Comparison of ENCODE assay signal across 12 mouse cellular contexts in genomic region chr17:48936445-48937141, GRCm38 (mm10). TPM values are rescaled to one million over a fixed set of nuclear protein-coding genes. Genes with fewer than 3 reads are reported as not detected.
DNase-seq lines count a peak whose midpoint lies in the region; ATAC-seq and TF ChIP-seq lines count a peak whose summit lies in the region.
"Had no signal": no experiment of that assay in that cellular context is flagged by ENCODE, and none has a peak within 500 bp of the region (broad histone marks: within the 10 kb centered on the region; RNA-seq: fewer than 3 reads in every experiment).

No protein-coding gene starts in this region.

- peak; percentile 63 for TF ChIP-seq CTCF in hindbrain, postnatal 0 days (IDR thresholded peaks at IDR 0.05; ENCODE audit: low read depth)
- peak; percentile 28 for TF ChIP-seq CTCF in lung, postnatal 0 days (IDR thresholded peaks at IDR 0.05)
- peak; percentile 42 for TF ChIP-seq CTCF in intestine, postnatal 0 days (IDR thresholded peaks at IDR 0.05; ENCODE audit: low read depth)

- H3K4me2 ChIP-seq in hindbrain, postnatal 0 days (ENCODE audit: low read depth, low read length): no peak overlapping the region
- no peak overlapping the region for H3K4me2 ChIP-seq in hindbrain, embryonic 14.5 days (replicated peaks)
- no peak overlapping the region for H3K4me2 ChIP-seq in lung, postnatal 0 days (replicated peaks; ENCODE audit: low read depth, low read length)
- H3K4me2 ChIP-seq in intestine, postnatal 0 days (replicated peaks; ENCODE audit: low read depth): no peak overlapping the region

- TF ChIP-seq EP300 in lung, postnatal 0 days (IDR thresholded peaks at IDR 0.05): no peak

- no peak for ATAC-seq in hindbrain, postnatal 0 days
- ATAC-seq in hindbrain, embryonic 14.5 days (ENCODE audit: low FRiP score): no peak
- no peak for ATAC-seq in lung, postnatal 0 days
- peak; percentile 48; the same call in 1 of the 2 replicates for ATAC-seq in intestine, postnatal 0 days

- no peaks in the 10 kb centered on the region for H3K9me3 ChIP-seq in hindbrain, postnatal 0 days (ENCODE audit: low read length)
- H3K9me3 ChIP-seq in hindbrain, embryonic 14.5 days (ENCODE audit: control insufficient read depth, low read length): no peaks in the 10 kb centered on the region
- H3K9me3 ChIP-seq in lung, postnatal 0 days (ENCODE audit: low read length): no peaks in the 10 kb centered on the region
- no peaks in the 10 kb centered on the region for H3K9me3 ChIP-seq in intestine, postnatal 0 days (ENCODE audit: control insufficient read depth)

- peak; percentile 77 for DNase-seq in hindbrain, postnatal 0 days (ENCODE audit: low spot score)
- no peak for DNase-seq in hindbrain, embryonic 14.5 days (ENCODE audit: low spot score)
- DNase-seq in lung, postnatal 0 days (ENCODE audit: low spot score): no peak
- no peak for DNase-seq in lung, postnatal 4 days
- peak; percentile 74 for DNase-seq in brain, adult 2 months (ENCODE audit: low read depth, low spot score)
- DNase-seq in frontal cortex, postnatal 10 days (ENCODE audit: low spot score in 2 of 2): no peak
- DNase-seq: cerebellum, adult 11-12 months; gastrocnemius, postnatal 25 days; lung, adult 2 months had no signal

- no peaks in the 10 kb centered on the region for H3K27me3 ChIP-seq in hindbrain, postnatal 0 days (ENCODE audit: insufficient read depth, low read length)
- H3K27me3 ChIP-seq in hindbrain, embryonic 14.5 days (ENCODE audit: control insufficient read depth, insufficient read depth, low read length): 0 out of 2 replicates have a peak, but pooled peaks cover 4% of the 10 kb centered on the region
- peaks cover 9% of the 10 kb centered on the region; the same call in 1 of the 2 replicates for H3K27me3 ChIP-seq in lung, postnatal 0 days (replicated peaks; ENCODE audit: insufficient read depth, low read length)
- peaks cover 23% of the 10 kb centered on the region for H3K27me3 ChIP-seq in intestine, postnatal 0 days (replicated peaks; ENCODE audit: control insufficient read depth, insufficient read depth, low read length)

- 50% methylated on average over 5 of the region's 5 CpGs for WGBS in hindbrain, postnatal 0 days
- 56% methylated on average over 5 of the region's 5 CpGs for WGBS in hindbrain, embryonic 14.5 days
- 38% methylated on average over 5 of the region's 5 CpGs for WGBS in lung, postnatal 0 days
- WGBS in intestine, postnatal 0 days: 50% methylated on average over 5 of the region's 5 CpGs

- H3K27ac ChIP-seq in hindbrain, postnatal 0 days: no peak overlapping the region
- H3K27ac ChIP-seq in hindbrain, embryonic 14.5 days: no peak overlapping the region
- H3K27ac ChIP-seq in lung, postnatal 0 days (ENCODE audit: low read length): no peak overlapping the region
- no peak overlapping the region for H3K27ac ChIP-seq in intestine, postnatal 0 days (ENCODE audit: low read depth, low read length)

- H3K9ac ChIP-seq in hindbrain, postnatal 0 days (replicated peaks; ENCODE audit: low read length): no peak overlapping the region
- no peak overlapping the region for H3K9ac ChIP-seq in hindbrain, embryonic 14.5 days
- no peak overlapping the region for H3K9ac ChIP-seq in lung, postnatal 0 days (replicated peaks; ENCODE audit: low read depth)
- H3K9ac ChIP-seq in intestine, postnatal 0 days (ENCODE audit: low read depth, low read length): no peak overlapping the region

- H3K4me3 ChIP-seq in hindbrain, postnatal 0 days (ENCODE audit: low read length): no peak overlapping the region
- no peak overlapping the region for H3K4me3 ChIP-seq in hindbrain, embryonic 14.5 days (replicated peaks; ENCODE audit: low read length)
- H3K4me3 ChIP-seq in lung, postnatal 0 days (ENCODE audit: low read depth, low read length): no peak overlapping the region
- H3K4me3 ChIP-seq in intestine, postnatal 0 days (ENCODE audit: low read depth, low read length): no peak overlapping the region
- H3K4me3 ChIP-seq: myocyte had no signal

- no peaks in the 10 kb centered on the region for H3K4me1 ChIP-seq in hindbrain, postnatal 0 days (ENCODE audit: insufficient read depth, low read length)
- peaks cover 19% of the 10 kb centered on the region; the same call in 1 of the 2 replicates for H3K4me1 ChIP-seq in hindbrain, embryonic 14.5 days (replicated peaks; ENCODE audit: control insufficient read depth, insufficient read depth, low read length)
- H3K4me1 ChIP-seq in lung, postnatal 0 days (ENCODE audit: insufficient read depth, low read depth, low read length): no peaks in the 10 kb centered on the region
- no peaks in the 10 kb centered on the region for H3K4me1 ChIP-seq in intestine, postnatal 0 days (replicated peaks; ENCODE audit: control insufficient read depth, insufficient read depth, low read length)

- H3K36me3 ChIP-seq in hindbrain, postnatal 0 days (ENCODE audit: insufficient read depth, low read length): no peaks in the 10 kb centered on the region
- no peaks in the 10 kb centered on the region for H3K36me3 ChIP-seq in hindbrain, embryonic 14.5 days (replicated peaks; ENCODE audit: control insufficient read depth, insufficient read depth)
- H3K36me3 ChIP-seq in lung, postnatal 0 days (ENCODE audit: insufficient read depth, low read length): no peaks in the 10 kb centered on the region
- H3K36me3 ChIP-seq in intestine, postnatal 0 days (ENCODE audit: control insufficient read depth, insufficient read depth): no peaks in the 10 kb centered on the region

RNA-seq across cellular contexts. Expression of gene Lrfn2, which starts 4.4 kb away (rescaled TPM):
- total RNA-seq in hindbrain, postnatal 0 days (2014; rRNA removed): 26.1 and 28.3 TPM in 2 replicates
- polyA plus RNA-seq in hindbrain, postnatal 0 days (2015; fragmentation: Nextera tagmentation; extraction: Ambion mirVana): 10.7 and 11.9 TPM in 2 replicates
- 7.9 and 8.3 TPM in 2 replicates for polyA plus RNA-seq in hindbrain, embryonic 14.5 days (2014; fragmentation: Nextera tagmentation; extraction: Ambion mirVana)
- polyA plus RNA-seq in lung, postnatal 0 days (2015; fragmentation: Nextera tagmentation; extraction: Ambion mirVana): 0.04 TPM in 2 replicates
- polyA plus RNA-seq in intestine, postnatal 0 days (2015; fragmentation: Nextera tagmentation; extraction: Ambion mirVana): 0.20 and 0.29 TPM in 2 replicates
- total RNA-seq: hematopoietic stem cell, adult 5-6 weeks had no signal
- polyA plus RNA-seq: lung, adult 2 months; myocyte had no signal

Comparison
In these comparisons a context has a peak if more than half of its experiments do, and no peak if none do; other contexts are left out.
1. DNase-seq: peak in hindbrain, postnatal 0 days (single experiment) and brain, adult 2 months (single experiment); none in hindbrain, embryonic 14.5 days (single experiment), lung, postnatal 0 days (single experiment), lung, postnatal 4 days (0 of 2) and frontal cortex, postnatal 10 days (0 of 2).
2. Peak in every context shown above with its lines, with median percentiles within 50 percentile points of each other: CTCF ChIP-seq.